Mouse (Mus musculus) adrenal gland, postnatal 4 days (tissue): ENCODE measurements at regions not wholly inside any gene's neighbourhood (a gene's known extent, or its start where the extent isn't known, plus 50 kb on each side); places are given as distances from the start of the nearest gene placed in this dataset.

Source experiments
- DNase-seq, 2 experiments: peaks; one replicate each; pipeline ENCODE4 v3.0.0; 2021 to 2022; ENCODE audit warnings: low spot score in 2 of 2, mixed read lengths in 2 of 2

DNA sequence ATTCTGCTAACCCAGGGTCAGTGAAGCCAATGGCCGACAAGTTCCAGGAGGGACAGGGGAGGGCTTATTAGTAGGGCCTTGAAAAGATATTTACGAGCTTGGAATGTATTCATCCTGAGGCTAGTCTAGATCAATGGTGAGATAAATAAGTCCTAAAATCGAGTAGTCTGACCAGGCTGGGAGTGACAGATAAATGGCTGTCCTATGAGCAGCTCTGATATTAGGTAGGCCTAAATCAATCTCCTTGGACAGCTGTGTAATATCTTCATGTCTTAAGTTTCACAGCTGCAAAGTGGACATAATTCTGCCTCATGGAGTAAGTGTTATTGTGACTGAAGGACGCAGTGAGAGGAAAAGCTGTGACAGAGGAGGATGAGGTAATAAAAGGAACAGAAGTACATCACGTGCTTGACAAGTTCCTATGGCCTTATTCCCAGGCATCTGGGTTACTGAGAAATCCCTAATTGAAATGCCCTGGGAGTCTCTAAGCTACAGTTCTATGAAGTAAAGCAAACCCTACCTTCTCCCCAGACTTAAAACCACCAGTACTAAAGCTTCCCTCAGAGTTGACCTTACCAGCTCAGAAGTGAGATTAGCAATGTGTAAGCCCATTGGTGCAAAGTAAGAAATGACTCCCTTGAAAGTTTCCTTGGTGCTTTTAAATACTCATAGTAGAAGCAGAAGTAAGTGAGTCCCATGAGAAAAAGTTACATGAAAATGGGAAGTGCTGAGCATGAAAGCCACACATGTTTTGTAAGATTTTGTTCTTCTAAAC lies 123.3 kb upstream of the Itga4 start:
- DNase-seq, result no peak

DNA sequence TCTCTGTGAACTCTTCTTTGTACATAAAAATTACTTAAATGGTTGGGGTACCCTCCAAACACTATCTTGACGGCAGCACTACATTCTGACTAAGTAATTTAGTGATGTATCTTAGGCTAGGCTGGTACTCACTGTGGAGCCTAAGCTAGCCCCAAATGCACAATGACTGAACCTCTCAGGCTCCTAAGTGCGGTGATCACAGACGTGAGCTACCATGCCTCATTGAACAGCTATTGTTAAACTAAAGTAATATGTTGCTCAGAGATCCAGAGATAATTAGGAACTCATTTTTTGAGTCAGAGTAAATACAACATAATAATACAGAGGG lies 122.7 kb upstream of the Itga4 start:
- DNase-seq, result no peak

DNA sequence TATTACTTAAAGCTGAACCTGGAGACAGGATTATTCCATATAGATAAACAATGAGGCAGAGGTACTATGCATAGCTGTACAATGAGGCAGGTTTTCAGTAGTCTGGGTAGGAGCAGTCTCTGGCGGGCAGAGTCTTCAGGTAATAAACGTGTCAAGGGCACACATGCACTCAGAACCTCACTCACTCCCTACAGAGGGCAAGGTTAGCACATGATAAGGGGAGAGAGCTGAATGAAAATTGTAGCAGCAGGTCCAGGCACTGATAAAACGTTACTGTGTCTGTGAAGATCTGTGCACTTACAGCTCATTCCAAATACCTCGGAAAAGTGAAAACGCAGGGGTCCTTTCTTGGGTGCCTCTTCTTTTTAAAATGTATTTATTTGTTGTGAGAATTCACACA lies 120.9 kb upstream of the Itga4 start:
- DNase-seq, result no peak

DNA sequence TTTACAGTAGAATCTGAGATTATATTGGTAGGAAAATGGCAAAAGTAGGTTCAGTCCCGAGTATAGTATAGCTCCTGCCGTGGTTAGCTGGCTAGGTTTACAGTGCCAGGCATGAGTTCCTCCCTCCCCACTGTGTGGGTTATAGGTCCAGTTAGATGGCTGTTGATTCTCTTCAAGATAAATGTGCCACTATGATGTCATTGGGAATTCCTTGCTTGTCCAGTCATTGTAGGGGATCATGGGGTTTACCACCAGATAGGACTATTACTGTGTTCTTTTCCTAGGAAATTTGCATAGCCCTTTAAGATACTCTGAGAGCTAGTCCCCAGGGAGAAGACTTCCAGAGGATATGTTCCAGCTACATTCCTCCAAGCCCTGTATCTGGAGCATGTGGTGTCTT lies 119.2 kb upstream of the Itga4 start:
- DNase-seq, result no peak

DNA sequence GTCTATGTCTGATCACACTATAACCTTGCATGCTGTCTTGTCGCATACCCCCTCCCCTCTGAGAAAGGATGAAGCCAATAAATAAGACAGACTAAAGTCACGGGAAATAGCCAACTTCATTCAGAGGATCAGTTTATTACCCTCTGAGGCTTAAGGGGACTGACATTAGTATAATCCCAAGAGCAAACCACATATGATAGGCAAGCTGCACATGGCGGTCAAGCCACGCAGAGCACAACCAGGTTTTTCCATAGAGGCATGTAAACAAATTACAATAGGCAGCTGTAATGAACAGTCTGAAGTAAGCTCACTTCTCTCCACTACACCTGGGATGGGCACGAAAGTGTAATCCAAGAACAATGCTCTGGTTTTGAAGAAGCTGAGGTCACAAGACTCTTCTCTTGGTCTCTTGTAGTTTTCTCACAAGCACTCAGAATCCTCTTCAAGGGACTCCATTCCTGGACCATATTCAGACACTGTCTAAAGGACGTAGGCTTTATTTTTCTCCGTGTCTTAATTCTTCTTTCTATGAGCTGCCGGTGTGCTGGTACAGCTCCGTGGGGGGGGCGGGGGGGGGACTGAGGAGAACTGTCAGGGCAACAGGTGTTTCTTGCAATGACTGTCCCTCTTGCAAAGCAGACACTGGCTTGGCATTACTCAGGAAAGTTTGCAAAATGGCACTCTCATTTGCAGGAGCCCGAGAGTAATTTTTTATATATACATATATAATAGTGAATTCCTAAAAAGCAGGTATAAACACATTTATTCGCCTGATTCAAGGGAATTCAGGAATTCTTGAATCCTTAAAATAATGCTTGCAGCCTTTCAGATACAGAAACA lies 118.4 kb upstream of the Itga4 start:
- DNase-seq, result no peak

DNA sequence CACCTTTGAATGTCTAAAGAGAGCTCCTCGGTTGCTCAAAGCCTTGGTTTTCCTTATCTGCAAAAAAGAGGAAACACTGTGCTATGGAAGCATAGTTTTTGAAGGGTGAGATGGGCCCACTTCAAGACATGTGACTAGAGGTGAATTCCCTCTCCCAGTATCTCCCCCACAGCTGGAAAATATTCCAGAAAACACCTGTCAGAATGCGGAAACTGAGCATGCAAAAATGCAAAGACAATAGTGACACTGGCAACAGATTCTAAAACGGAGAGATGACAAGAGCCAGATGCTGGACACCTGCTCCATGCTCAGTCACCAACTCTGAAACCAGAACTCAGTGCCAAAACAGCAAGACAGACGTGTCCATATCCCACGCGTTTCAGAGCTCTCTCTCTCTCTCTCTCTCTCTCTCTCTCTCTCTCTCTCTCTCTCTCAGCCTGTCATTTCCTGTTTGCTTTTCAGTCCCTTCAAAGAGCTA lies 117.5 kb upstream of the Itga4 start:
- DNase-seq, result no peak

DNA sequence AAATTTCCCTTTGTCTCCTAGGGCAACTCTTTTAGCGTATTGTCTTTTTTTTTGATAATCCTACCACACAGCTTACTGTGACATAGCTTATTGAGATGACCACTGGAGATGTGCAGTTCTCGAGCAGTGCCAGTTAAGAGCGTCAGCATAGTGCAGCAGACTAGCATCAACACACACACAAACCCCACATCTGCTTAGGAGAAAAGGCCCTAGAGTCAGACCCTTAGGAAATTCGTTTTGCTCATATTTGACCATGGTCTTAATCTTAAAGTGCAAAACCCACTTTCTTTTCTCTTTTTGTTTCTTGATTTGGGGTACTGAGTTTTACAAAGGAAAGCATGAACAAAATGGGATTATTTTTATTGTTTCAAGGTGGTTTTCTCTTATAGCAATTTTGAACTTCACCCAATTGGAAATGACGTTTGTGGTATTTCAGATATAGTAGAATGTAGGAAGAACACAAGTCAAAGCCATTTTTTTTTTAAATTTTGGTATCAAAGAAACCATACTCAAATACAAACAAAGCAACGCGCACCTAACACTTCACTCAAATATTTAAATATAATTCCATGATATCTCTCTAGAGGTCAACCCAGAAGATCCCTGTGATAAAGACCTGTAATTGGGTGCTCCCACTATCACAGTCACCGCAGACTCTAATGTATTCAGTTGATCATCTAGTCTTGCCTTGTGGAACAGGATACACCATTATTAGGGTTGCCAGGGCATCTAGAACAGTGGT lies 116.7 kb upstream of the Itga4 start:
- DNase-seq, result no peak

DNA sequence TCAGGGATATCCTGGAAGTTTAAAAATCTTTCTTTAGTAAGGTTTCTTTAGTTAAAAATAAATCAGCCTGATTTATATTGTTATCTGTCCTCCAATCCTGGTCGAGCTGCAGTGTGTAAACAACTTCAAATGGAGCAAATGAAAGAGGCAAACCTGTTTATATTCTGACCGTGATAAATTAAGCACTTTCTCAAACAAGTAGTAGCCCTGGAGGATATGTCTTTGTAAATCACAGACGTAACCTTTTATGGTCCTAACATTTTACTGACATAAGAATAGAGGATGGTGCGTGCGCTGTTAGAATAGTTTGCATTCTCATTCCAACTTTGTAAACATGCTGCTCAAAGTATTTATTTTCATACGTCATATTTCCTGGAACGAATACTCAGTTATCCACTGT lies 113.3 kb upstream of the Itga4 start:
- no peak for DNase-seq

DNA sequence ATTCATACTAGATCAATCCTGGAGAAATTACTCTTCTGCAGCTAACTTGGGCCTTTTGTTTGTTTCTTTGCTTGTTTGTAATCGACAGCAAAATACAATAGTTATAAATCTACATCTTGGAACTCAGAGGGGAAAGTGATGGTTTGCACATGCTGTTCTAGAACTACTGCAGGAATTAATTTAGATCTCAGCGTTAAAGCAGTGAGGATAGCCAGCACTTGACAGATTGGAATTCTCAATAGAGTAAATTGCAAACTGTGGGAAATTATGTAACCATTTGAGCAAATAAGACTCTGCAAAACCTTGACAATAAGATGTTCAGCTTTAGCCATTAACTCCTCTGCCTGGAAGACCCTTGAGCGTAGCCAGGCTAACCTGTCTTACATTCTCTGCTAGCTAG lies 112.0 kb upstream of the Itga4 start:
- no peak for DNase-seq

DNA sequence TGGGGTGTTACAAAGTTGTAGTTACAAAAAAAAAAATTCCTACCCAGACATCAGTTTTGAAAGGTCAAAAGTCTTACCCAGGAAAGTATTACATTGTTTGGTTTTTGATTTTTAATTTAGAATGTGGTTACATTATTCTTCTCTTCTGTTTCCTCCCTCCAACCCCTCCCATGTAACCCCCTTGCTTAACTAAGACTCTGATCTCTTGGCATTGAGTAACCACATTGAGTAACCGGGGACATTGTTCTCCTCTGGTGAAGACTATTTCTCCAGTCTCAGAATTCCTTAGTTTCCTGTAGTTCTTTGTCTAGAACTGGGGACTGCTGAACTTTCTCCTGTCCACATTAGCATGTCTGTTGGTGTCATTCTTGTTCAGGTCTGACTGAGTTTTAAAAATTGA lies 109.3 kb upstream of the Itga4 start:
- no peak for DNase-seq

DNA sequence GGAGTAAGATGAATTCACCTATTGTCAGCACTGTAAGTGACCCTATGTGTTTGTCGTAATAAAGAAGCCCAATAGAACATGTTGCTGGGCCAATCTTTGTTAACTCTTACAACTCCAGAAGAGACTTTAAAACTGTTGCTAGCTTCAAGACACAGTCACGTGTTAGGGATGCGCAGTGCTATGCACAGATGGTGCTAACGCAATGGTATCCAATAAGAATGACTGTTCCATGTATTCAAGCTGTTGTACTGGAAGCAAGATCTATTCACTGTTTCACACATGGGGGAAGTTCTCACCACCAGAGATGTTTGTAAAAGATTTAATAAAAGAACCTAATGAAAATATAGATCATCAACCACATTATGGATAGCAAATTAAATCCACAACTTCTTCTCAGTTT lies 108.7 kb upstream of the Itga4 start:
- no peak for DNase-seq

DNA sequence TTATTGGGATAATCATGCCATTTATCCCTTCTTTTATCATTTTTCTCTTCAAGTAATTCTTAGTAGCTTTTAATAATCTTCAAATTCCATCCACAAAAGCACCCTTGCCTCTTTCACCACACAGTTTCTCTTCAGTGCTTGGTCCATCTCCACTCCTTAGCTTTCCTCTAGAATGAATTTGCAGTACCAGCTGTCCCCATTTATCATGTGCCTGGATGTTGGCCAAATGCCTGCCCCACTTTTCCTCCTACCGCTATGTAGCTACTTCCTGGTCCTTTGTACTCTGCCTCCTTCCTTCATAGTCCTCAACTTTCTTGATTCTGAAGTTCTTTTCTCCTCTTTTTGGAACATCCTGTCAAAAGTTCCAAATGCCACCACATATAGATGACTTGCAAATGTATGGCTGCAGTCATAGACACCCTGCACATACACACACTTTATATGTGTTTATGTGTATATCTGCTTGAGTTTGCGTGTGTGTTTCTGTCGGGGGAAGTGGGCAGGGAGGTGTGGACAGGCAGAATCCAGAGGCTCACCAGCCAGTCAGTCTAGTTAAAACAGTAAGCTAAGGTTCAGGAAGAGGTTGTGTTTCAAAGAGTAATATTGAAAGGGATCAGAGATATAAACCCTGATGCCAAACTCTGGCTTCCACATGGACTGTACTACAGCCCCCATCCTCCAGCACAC lies 106.1 kb upstream of the Itga4 start:
- no peak for DNase-seq

DNA sequence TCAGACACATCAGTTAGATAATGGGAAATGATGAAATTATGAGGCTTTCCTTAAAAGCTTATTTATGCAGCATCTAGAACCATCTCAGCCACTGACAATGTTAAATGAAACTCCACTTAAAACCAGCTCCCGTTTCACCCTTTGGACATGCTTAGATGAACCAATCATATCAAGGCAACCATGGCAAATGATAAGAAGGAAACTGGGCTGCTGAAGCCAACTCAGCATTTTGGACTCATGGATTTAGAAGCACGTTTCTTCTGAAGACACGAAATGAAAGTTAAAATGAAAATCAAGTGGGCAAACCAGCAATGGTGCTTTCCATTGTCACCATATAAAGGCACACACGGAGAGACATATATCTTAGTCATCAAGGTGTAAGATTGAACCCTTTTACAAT lies 103.6 kb upstream of the Itga4 start:
- no peak for DNase-seq

DNA sequence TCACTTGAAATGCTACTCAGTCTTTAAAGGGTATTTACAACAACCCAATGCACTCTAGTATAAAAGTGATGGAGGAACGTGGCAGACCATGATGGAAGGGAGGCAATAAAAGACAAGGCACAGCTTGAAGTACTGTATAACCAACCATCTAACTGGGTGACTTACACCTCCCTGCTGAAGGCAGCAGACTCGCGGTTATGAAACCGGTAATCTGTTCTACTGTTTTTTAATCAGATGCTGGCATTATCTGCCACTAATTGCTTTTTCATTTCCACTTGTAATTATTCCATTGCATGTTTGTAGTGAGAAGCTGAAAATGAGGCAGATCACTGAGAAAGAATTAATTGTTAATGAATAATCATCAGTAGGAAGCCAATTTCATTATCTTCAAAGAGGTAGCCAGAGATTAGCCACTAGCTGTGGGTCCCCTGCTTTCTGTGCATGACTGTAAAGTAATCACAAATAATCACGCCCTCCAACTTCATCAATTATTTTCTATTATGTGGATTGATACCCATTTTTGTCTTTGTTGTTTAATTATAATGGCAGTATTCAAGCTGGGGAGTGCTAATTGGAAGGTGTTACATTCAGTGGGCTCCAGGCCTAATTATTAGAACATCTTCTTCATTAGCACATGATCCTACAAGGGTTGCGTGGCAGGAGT lies 103.1 kb upstream of the Itga4 start:
- no peak for DNase-seq

DNA sequence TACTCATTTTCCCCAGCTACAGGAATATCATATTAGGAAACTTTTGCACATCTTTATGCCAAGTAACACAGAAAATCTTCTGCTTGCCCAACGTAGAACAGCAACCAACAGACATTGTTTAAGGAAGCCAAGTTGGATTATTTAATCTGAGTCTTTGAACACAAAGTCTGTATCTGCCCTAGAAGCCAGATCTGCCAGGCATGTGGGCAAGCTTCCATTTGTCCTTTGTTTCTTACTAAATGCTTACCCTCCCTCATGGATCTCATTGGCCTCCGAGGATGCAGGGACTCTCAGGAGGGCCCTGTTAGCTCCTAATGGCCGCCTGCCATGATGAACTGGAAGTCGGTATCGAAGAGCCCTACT lies 102.5 kb upstream of the Itga4 start:
- no peak for DNase-seq

DNA sequence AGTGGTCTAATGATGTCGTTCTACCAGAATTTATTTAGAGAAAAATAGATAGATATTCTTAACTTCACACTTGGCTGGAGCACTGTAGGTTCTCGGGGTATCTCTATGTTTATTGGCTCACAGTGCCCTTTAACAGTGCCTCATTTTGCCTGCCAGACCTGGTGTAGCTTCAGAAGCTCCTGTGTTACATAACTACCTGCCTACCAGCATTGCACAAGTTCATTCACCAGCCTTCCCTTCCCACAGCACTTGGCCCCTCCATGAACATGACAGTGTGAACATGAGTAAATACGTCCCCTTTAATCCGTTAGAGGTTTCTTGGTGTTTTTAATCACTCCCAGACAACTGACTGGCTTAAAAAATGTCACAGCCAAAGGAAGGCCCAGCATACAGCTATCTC lies 102.2 kb upstream of the Itga4 start:
- DNase-seq, result no peak

DNA sequence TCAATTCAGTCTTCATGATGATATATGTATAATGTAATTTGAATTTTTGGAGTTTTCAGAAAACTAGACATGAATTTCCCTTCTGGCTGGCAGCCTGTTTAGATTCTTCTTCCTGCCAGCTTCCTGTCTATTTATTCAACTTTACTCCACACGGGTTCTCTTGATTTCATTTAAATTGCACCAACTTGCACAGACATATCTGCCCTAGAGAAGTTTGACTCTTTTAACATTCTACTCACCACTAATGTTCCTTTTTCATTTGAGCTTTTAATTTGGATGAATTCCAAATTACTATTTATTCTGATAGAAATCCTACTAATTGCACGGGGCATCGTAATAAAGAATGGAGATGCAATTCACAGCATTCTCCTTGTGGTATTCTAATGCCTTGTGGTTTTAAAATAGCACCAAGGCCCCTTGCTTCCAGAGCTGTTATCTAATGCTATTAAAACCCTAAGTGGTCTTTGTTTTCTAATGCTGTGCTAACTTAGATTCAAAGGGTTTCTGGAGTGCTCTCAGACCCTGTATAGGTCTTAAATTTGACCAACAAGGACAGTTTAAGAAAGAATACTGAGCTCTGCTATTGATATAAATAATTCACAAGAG lies 96.7 kb upstream of the Itga4 start:
- no peak for DNase-seq

DNA sequence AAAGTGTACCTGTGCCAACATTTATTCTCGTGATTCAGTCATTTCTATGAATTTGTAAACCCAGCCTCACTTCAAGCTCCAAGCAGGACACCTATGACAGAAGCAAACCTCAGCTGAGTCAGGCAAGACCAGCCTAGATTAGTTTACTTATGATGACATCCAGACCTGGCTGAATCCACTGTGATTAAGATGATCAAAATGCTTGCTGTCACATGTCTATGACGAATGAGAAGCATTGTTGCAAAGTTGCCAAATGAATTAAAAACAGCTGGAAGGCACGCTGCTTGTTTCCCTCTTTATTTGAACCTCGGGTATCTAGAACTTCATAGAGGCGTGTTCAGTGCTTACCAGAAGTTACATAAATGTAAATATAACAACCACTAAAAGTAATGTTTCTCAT lies 95.9 kb upstream of the Itga4 start:
- DNase-seq, result no peak

DNA sequence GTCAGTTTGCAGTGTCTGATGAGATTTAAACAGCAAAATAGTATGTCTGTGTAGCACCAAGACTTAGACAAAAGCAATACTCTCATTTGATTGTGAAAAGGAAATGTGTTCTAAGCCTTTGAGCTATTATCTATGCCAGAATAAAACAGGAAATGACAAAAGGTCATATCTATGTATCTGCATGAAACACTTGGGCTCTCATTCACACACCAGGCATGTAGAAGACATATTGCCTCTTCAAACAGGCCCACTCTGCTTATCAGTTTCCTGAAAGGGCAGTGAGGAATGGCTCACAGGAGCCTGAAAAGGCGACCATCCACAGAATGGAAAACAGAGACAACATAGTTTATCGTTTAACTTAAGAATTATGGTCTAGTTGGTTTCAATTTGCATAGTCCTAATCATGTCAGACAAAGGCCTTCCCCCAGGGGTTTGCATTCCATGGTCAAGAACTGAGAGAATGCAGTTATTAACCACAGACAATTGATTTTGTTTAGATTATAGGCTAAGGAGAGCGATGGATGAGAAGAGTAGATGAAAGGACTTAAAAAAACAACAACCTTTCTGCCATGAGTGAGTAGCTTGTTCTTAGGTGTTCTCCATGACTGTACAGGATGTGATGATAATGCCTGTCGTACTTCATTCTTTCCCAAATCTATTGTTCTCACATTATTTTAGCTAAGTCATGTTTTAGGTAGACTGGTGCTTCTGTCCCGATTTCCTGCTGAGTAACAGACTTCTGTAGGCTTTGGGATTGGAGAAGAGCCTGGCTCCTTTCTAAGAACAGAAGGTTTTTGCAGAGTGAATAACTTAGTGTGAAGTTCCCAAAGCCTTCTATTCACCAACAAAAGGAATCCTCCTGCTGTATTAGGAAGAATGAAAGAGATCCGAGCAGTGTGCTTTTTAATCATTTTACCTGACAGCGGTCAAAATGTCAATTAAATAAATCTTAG lies 82.0 kb upstream of the Itga4 start:
- no peak for DNase-seq
